Mouse (Mus musculus) kidney, embryonic 14.5 days (tissue): Measurements from ENCODE around the gene Mmp25. TPM values are rescaled to one million over a fixed set of nuclear protein-coding genes. Genes with fewer than 3 reads are reported as not detected.
"Not testable (repeated sequence)": the region's sequence is repeated elsewhere in the genome, so short reads cannot be mapped to it uniquely, and the experiment has no call there.

Experiments used
- ATAC-seq: fragments of 200-750 bp; cut with Nextera tagmentation; 2 replicates; pipeline ENCODE4 v1.8.0; 2017; ENCODE audit warnings: moderate number of reproducible peaks, mild to moderate bottlenecking, moderate TSS enrichment, moderate library complexity; ENCODE audit not compliant: low FRiP score, low TSS enrichment
- H3K27ac ChIP-seq: fragments of 300-500 bp; sonication (generic); 2 replicates; pipeline ENCODE4 v1.5.1; 2014; ENCODE audit warnings: low read depth, mild to moderate bottlenecking, low read length, moderate library complexity, mixed read lengths
- H3K27me3 ChIP-seq: fragments of 300-500 bp; sonication (generic); 2 replicates; pipeline ENCODE4 v1.6.1; 2014; ENCODE audit warnings: mild to moderate bottlenecking, low read length; ENCODE audit not compliant: control insufficient read depth, insufficient read depth
- H3K36me3 ChIP-seq: fragments of 300-500 bp; sonication (generic); 2 replicates; pipeline ENCODE4 v1.6.1; 2014; ENCODE audit warnings: low read length, mixed read lengths; ENCODE audit not compliant: control insufficient read depth, insufficient read depth
- H3K4me1 ChIP-seq: fragments of 300-500 bp; sonication (generic); 2 replicates; pipeline ENCODE4 v1.6.1; 2014; ENCODE audit warnings: low read length, mixed read lengths; ENCODE audit not compliant: control insufficient read depth, insufficient read depth
- H3K4me2 ChIP-seq: fragments of 300-500 bp; sonication (generic); replicated peaks from 2 replicates; pipeline ENCODE4 v1.6.1; 2014; ENCODE audit warnings: low read depth, mild to moderate bottlenecking, low read length
- H3K4me3 ChIP-seq: fragments of 300-500 bp; sonication (generic); 2 replicates; pipeline ENCODE4 v1.5.1; 2014; ENCODE audit warnings: mild to moderate bottlenecking, low read length
- H3K9ac ChIP-seq: fragments of 300-500 bp; sonication (generic); 2 replicates; pipeline ENCODE4 v1.6.1; 2014; ENCODE audit warnings: low read depth, mild to moderate bottlenecking, low read length, moderate library complexity
- H3K9me3 ChIP-seq: fragments of 300-500 bp; sonication (generic); 2 replicates; pipeline ENCODE4 v1.6.1; 2016; ENCODE audit warnings: low read length; ENCODE audit not compliant: control insufficient read depth
- WGBS: fragments of 180-500 bp; shearing (Covaris S2); extraction: QIAGEN DNeasy Blood & Tissue Kit; methylation state at CpG from one replicate; pipeline ENCODE4 v1.1.7; 2014; 5-methylcytosine and 5-hydroxymethylcytosine counted together
- polyA plus RNA-seq: library from polyadenylated mRNA; unstranded; fragments of >200 nt; fragmentation: Nextera tagmentation; extraction: Ambion mirVana; gene quantifications from 2 replicates; pipeline ENCODE4 v1.2.1, GENCODE M21; 2014

Gene Mmp25
- polyA plus RNA-seq, 1 experiment from 2014 or later, result 1.3 TPM

DNA sequence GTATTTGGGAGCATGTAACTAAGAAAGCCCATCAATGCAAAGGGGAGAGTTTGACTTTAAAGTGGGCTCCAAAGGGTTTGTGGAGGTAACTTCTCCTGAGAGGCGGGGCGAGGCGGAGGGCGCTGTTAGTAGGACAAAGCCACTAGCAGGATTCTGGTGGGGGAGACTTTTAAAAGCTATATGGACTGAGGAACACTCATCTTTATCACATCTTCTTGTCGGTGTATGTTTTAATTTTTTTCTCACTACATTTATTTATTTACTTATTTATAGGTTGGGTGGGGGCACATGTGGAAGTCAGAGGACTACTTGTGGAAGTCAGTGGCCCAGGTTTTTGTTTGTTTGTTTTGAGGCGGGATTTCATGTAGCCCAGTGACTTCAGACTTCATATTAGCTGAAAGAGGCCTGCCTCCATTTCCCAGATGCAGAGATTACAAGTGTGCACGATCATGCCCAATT is 45.4 kb downstream of the Mmp25 start:
- WGBS, result 47% methylated on average over 7 of the region's 7 CpGs
- no peaks in the 10 kb centered on the region for H3K27me3 ChIP-seq
- no peaks in the 10 kb centered on the region for H3K4me1 ChIP-seq
- H3K27ac ChIP-seq, result peak overlapping the region; percentile 84
- ATAC-seq, result no peak
- peak overlapping the region; percentile 54 for H3K9ac ChIP-seq
- peak overlapping the region; percentile 43 for H3K4me3 ChIP-seq
- H3K4me2 ChIP-seq, result peak overlapping the region; percentile 66
- H3K9me3 ChIP-seq, result no peaks in the 10 kb centered on the region
- no peaks in the 10 kb centered on the region for H3K36me3 ChIP-seq

GRCm38 (mm10) chr17:23598582-23599552 is 46.2 kb downstream of the Mmp25 start, which contains the start of gene Zfp13:
TSS of gene Zfp13 (minus strand) at chr17:23599487.
- no peaks in the 10 kb centered on the region for H3K36me3 ChIP-seq
- no peaks in the 10 kb centered on the region for H3K4me1 ChIP-seq
- H3K27ac ChIP-seq, result peak within 1 kb of the TSS; percentile 84
- H3K4me2 ChIP-seq, result peak within 1 kb of the TSS; percentile 66
- H3K4me3 ChIP-seq, result peak within 1 kb of the TSS; percentile 43
- H3K9me3 ChIP-seq, result no peaks in the 10 kb centered on the region
- peak within 1 kb of the TSS; percentile 54 for H3K9ac ChIP-seq
- peak; percentile 97 for ATAC-seq
- H3K27me3 ChIP-seq, result no peaks in the 10 kb centered on the region
- 7% methylated on average over 31 of the region's 31 CpGs for WGBS

- ATAC-seq, H3K9me3 ChIP-seq: not testable (repeated sequence)
- WGBS, result 90% methylated on average over 4 of the region's 4 CpGs
These were observed 49.9 kb downstream of the Mmp25 start for GRCm38 (mm10) chr17:23595139-23595538.

GRCm38 (mm10) chr17:23592926-23593300 is 52.2 kb downstream of the Mmp25 start:
- H3K27me3 ChIP-seq, result no peaks in the 10 kb centered on the region
- H3K27ac ChIP-seq, result peak overlapping the region; percentile 76
- 12% methylated on average over 13 of the region's 13 CpGs for WGBS
- 0 out of 2 replicates have a peak, but pooled peaks cover 3% of the 10 kb centered on the region for H3K4me1 ChIP-seq
- H3K9me3 ChIP-seq, result no peaks in the 10 kb centered on the region
- H3K9ac ChIP-seq, result peak overlapping the region; percentile 65
- H3K4me2 ChIP-seq, result peak overlapping the region; percentile 78
- H3K4me3 ChIP-seq, result peak overlapping the region; percentile 55
- ATAC-seq, result peak; percentile 67
- H3K36me3 ChIP-seq, result no peaks in the 10 kb centered on the region

More at GRCm38 (mm10) chr17:23595139-23595538, 49.9 kb downstream of the Mmp25 start:
- H3K4me3 ChIP-seq, H3K27me3 ChIP-seq, H3K27ac ChIP-seq, H3K4me1 ChIP-seq, H3K36me3 ChIP-seq, H3K4me2 ChIP-seq, H3K9ac ChIP-seq: not testable (repeated sequence)

GRCm38 (mm10) chr17:23592208-23592925 is 52.7 kb downstream of the Mmp25 start:
- Histone ChIP-seq H3K36me3 (no peaks in the 10 kb centered on the region), H3K27ac (peak overlapping the region; percentile 76), H3K4me3 (peak overlapping the region; percentile 55), H3K4me2 (peak overlapping the region; percentile 78), H3K27me3 (no peaks in the 10 kb centered on the region), H3K9ac (peak overlapping the region; percentile 65), H3K9me3 (no peaks in the 10 kb centered on the region), H3K4me1 (0 out of 2 replicates have a peak, but pooled peaks cover 3% of the 10 kb centered on the region)
- WGBS, result 8% methylated on average over 34 of the region's 34 CpGs
- ATAC-seq, result peak; percentile 100

DNA sequence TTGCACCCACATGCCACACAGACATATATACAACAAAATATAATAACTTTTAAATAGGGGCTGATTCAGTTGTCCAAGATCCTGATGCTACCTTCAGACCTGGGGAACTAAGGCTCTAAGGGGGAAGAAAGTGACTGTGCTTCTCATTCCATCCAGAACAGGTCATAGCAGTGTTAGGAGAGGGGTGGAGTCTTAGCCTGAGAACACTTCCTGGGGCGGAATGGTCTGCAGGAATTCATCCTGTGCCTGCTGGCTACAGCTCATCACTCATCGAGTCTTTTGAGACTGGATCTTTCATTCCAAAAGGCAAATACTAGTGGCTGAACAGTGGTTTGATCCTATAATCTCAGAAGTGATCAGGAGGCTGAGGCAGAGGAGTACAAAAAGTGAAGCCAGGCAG is 57.8 kb downstream of the Mmp25 start:
- Histone ChIP-seq H3K27ac (no peak overlapping the region), H3K36me3 (peaks cover 6% of the 10 kb centered on the region), H3K4me3 (no peak overlapping the region), H3K9ac (no peak overlapping the region), H3K4me2 (no peak overlapping the region), H3K4me1 (peaks cover 12% of the 10 kb centered on the region), H3K9me3 (no peaks in the 10 kb centered on the region), H3K27me3 (no peaks in the 10 kb centered on the region)
- WGBS, result 84% methylated on average over 2 of the region's 2 CpGs
- no peak for ATAC-seq

- Histone ChIP-seq H3K4me1 (peaks cover 12% of the 10 kb centered on the region), H3K9ac (peak overlapping the region; percentile 81), H3K27me3 (no peaks in the 10 kb centered on the region), H3K4me3 (peak overlapping the region; percentile 81), H3K27ac (no peak overlapping the region), H3K4me2 (peak overlapping the region; percentile 91), H3K9me3 (no peaks in the 10 kb centered on the region), H3K36me3 (peaks cover 11% of the 10 kb centered on the region)
- under 1% methylated on average over 22 of the region's 22 CpGs for WGBS
- peak; percentile 85 for ATAC-seq
These were observed 59.2 kb downstream of the Mmp25 start for GRCm38 (mm10) chr17:23585721-23586491.

- Histone ChIP-seq H3K4me2 (peak overlapping the region; percentile 91), H3K27ac (no peak overlapping the region), H3K9me3 (no peaks in the 10 kb centered on the region), H3K9ac (peak overlapping the region; percentile 81; the same call in 1 of the 2 replicates), H3K36me3 (peaks cover 22% of the 10 kb centered on the region), H3K4me3 (peak overlapping the region; percentile 81), H3K4me1 (peaks cover 12% of the 10 kb centered on the region), H3K27me3 (no peaks in the 10 kb centered on the region)
- ATAC-seq, result no peak
- WGBS, result 71% methylated on average over 8 of the region's 8 CpGs
These were observed 60.3 kb downstream of the Mmp25 start for GRCm38 (mm10) chr17:23584786-23585185.
